Mouse (Mus musculus): ENCODE measurements around the gene Tram1l1. TPM values are rescaled to one million over a fixed set of nuclear protein-coding genes. Genes with fewer than 3 reads are reported as not detected.

Tram1l1 gene
- polyA plus RNA-seq (2014; fragmentation: Illumina TruSeq; extraction: RNeasy Lipid Tissue Mini Kit (QIAGEN cat#74804); ENCODE audit: low replicate concordance): 0.41 TPM

DNA sequence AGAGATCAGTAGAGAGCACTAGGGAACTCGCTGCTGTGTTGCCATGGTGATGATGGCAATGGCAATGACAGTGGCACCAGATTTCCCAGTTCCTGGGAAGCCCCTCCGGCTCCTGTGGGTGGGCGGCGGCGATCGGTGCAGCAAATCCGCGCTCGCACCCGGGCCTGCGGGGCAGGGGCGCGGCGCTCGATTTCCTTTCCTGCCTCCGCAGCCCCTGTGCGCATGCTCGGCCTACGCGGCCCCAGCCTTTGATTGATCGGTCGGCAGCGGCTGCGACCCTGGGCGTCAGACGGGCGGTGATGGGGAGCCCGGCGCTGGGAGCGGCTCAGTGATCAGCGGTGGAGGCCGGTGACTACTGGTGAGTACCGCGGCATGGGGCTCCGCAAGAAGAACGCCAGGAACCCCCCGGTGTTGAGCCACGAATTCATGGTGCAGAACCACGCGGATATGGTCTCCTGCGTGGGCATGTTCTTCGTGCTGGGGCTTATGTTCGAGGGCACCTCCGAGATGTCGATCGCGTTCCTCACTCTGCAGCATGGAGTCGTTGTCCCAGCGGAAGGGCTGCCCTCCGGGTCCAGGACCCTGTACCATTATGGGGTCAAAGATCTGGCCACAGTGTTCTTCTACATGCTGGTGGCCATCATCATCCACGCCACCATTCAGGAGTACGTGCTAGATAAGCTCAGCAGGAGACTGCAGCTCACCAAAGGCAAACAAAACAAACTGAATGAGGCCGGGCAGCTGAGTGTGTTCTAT lies at the start of gene Tram1l1:
TSS of gene Tram1l1 (plus strand) at position 35 of the 756 bp plus-strand sequence.

Other genes starting within 250 kb of the Tram1l1 start
- gene 1700006A11Rik, start 105.2 kb downstream of the Tram1l1 start, polyA plus RNA-seq (2014; fragmentation: Illumina TruSeq; extraction: RNeasy Lipid Tissue Mini Kit (QIAGEN cat#74804); ENCODE audit: low replicate concordance): not detected

All from small intestine, adult 10 weeks (tissue).